Mouse (Mus musculus) brain, embryonic 14.5 days (tissue): ENCODE measurements around the gene Sept9. TPM values are rescaled to one million over a fixed set of nuclear protein-coding genes. Genes with fewer than 3 reads are reported as not detected.

Source experiments
- DNase-seq: peaks from one replicate; pipeline ENCODE4 v3.0.0-alpha.2; 2011; ENCODE audit warnings: low read depth
- CTCF ChIP-seq: fragments of 200-500 bp; IDR thresholded peaks from 2 replicates; pipeline ENCODE4 v1.5.1; 2012; ENCODE audit warnings: inconsistent platforms, mild to moderate bottlenecking, moderate library complexity, borderline replicate concordance; ENCODE audit not compliant: insufficient read depth, insufficient read length; ENCODE audit errors: extremely low read depth
- POLR2A ChIP-seq: fragments of 200-500 bp; IDR thresholded peaks from 2 replicates; pipeline ENCODE4 v1.6.1; 2012; ENCODE audit warnings: mild to moderate bottlenecking, inconsistent platforms, borderline replicate concordance; ENCODE audit not compliant: poor library complexity, insufficient read depth, insufficient read length, severe bottlenecking; ENCODE audit errors: extremely low read depth
- polyA plus RNA-seq: library from polyadenylated mRNA; depleted of rRNA; stranded (reverse); fragments of >200 nt; gene quantifications from 2 replicates; pipeline ENCODE4 v1.2.3, GENCODE M21; 2012; rRNA removed

Gene Sept9
- 39.3 and 64.3 TPM in 2 replicates for polyA plus RNA-seq

DNA sequence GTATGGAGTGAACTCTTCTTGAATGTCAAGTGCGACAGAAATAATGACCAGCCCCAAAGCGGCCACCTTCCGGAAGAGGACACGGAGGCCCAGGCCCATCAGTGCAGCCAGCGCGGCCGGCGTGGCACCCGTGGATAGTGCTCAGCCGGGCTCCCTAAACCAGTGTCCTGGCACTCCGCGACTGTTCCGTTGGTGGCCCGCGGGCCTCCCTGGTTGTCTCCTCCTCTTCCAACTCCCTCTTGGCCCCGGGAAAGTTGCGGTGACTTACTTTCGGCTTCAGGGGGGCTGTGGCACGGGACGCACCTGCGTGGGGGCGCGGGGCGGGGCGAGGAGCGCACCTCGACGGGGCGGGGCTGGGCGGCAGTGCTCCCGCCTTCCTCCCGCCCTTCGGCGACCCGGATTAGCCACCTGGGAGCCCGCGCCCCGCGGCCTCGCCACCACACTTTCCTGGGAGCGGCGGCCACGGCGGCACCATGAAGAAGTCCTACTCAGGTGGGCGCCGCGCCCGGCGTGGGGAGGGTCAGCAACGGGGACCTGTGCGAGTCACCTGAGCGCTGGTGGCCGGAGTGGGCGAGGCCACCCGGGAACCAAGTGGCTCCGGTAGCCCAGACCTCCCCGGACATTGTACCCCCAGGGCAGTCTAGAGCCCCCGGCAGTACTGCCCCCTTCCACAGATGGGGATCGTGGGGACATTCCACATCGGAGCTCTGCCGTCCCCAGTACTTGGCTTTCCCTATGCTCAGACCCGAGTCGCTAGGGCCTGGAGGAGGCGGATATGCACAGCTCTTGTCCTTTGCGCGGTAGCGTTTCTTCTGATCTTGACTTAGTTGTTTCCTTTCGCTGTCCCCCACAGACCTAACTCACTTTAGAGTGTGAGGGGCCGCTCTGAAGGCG, at the start of gene Sept9:
Gene Sept9, plus strand, starts transcription at position 380 of the 894 bp plus-strand sequence.
- DNase-seq: no peak
- TF ChIP-seq CTCF (no peak), POLR2A (no peak)

DNA sequence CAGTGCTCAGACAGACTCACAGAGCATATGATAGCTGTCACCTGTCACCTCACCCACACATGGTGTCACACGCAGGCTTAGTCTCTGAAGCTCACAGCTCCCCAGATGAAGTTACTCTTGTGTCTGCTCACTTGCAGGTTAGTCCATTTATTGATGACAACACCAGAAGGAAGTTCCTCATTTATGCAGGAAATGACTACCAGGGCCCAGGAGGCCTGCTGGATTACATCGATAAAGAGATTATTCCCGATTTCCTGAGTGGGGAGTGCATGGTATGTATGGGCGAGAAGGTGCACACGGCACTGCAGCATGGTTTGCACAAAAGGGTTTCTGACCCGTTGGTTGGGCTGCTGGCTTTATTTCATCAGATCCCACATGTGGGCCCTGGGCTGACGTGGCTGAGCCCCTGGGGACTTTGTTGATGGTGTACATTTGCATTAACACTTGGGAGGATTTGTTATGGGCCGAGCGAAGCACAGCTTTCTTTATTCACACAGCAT, 48.9 kb upstream of the Sept9 start:
- no peak for DNase-seq
- no peak for TF ChIP-seq POLR2A
- no peak for TF ChIP-seq CTCF

DNA sequence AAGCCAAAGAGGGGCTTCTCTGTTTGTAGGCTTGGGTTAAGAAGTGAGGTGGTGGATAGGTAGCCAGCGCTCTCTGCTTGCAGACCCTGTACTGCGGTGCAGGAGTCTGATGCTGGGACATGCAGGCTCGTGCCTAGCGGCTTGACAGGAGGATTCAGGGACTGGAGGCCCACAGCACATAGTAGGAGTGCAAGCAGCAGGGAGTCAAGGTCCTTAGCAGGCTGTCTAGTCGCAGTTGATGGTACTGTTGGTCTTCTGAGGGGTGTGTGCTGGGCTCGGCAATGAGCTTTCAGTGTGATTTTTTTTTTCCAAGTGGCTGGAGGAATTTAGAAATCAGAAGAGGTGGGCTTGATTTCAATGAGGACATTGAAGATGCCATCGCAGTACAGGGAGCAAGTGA, 48.0 kb upstream of the Sept9 start:
- DNase-seq: no peak
- no peak for TF ChIP-seq POLR2A
- no peak for TF ChIP-seq CTCF

DNA sequence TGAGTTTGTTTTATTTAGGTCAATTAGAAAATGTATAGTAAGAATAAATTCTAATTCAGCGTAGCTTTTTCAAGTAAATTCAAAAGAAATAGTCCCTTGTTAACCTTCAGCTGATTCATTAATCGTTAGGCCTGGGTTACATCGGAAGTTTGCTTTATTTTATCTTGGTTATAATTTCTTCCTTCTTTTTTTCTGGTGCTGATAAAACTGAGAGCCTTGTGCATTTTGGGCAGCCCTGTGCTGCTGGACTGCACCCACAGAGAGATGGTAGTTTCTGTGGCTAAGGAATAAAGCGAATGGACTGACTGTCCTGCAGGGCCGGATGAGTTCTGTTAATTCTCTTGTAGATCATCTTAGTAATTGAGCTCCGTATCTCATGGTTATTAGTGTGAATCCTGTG, 46.9 kb upstream of the Sept9 start:
- DNase-seq: no peak
- TF ChIP-seq POLR2A: no peak
- TF ChIP-seq CTCF: no peak

DNA sequence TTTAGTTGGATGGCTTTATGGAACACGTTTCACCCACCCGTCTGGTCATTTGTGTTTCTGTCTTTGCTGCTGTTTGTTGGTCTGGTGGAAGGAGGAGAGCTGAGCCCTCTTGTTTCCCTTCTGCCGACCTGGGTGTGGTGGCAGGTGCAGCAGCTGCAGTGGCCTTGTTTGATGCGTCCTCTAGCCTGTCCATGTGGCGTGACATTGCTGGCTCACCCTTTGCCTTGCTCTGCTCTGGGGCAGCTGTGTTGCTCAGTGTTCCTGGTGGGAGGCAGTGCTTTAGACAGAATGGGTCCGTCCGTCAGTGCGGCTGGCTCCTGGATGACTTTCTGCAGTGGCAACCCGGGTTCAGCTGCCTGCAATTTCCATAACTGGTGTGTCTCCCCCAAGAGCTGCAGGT, 45.9 kb upstream of the Sept9 start:
- no peak for DNase-seq
- TF ChIP-seq POLR2A (no peak), CTCF (no peak)

DNA sequence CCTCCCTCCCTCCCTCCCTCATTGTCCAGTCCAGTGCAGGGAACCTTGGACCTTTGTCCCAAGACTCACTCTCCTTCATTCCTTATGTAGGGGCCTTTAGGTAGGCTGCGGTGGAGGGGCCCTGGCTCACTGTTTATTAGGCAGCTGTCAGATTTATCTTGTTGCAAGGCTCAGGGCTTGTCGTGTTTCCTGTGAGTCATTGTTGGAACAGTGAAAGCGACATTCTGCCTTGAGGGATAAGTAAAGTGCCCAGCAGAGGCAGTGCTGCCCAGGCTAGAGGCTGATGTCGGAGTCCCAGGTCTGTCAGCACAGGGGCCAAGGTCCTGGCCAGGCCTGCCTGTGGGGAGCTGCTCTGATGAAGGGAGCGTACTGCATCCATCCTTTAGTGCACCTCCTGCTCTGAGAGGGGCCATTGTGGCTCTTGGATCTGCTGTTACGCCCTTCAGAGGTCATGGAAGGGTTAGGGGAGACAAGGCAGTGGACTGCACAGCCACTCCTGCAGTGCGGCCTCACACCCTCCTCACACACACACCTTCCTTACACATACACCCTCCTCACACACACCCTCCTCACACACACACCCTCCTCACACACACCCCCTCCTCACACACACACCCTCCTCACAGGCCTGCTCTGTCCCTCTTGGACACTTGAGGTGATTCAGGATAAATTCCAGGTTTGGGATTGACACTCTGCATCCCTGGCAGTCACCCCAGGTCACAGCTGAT, 45.2 kb upstream of the Sept9 start:
- TF ChIP-seq POLR2A (no peak), CTCF (no peak)
- DNase-seq: no peak

DNA sequence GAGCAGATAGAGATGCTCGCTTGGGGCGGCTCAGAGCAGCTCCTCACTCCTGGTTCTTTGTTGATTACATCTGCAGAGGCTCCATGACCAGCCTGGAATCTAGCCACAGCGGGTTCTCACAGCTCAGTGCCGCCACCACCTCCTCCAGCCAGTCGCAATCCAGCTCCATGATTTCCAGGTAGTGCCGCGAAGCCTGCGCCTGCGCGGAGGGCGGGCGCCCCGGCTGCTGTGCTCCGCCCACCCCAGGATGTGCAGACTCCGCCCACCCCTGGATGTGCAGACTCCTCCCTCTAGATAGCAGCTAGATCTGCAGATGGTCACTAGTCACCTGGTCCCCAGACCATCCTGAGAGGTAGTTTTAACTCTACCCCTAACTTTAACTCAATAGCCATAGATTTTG, 42.7 kb upstream of the Sept9 start:
- peak; percentile 81 for DNase-seq
- TF ChIP-seq CTCF (no peak), POLR2A (no peak)

DNA sequence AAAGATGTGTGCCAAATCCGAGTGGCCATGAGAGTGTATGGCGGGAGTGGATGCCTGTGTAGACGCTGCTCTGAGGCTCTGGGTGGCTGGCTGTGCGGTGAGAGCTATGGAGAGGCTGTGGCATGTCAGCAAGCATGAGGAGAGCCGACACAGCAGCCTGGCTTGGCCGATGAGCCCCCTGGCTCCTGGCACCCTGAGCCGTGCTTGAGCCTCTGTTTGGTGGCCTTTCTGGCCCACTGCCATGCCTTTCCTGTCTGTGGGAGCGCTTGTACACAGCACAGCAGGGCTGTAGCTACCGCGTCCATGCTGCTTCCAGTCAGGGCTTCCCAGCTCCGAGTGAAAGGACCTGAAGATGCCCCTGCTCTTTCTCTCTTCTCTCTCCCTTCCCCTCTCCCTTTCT, 41.1 kb upstream of the Sept9 start:
- DNase-seq: peak; percentile 61
- TF ChIP-seq CTCF (no peak), POLR2A (no peak)

DNA sequence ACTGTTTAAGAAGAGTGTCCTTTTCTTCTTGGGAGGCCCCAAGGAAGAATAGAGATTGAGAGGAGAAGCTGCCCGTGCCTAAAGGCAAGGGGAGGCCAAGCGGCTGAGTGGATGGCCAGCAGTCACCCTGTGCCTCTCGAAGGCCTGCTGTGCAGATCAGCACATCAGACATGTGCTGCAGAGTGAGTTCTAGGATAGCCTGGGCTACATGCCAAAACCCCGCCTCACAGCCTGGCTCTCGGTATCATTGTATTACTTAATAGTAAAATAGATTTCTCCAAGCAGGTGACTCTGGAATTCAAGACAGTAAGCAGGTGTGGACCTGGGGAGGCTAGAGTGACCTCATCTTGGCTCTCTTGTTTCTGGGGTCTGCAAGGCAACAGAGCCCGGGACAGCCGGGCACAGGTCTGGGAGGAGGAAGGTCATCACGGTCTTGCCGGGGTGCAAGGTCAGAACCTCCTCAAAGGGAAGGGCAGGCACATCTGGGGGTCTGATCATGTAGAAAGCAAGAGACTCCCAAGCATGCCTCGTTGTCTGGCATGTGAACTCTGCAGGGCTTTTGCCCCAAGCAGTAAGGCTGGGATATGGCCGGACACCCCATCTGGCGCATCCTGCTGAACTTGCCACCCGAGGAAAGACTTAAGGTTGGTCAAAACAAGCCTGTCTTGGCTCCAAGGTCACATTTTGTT, 40.1 kb upstream of the Sept9 start:
- DNase-seq: no peak
- TF ChIP-seq POLR2A: no peak

DNA sequence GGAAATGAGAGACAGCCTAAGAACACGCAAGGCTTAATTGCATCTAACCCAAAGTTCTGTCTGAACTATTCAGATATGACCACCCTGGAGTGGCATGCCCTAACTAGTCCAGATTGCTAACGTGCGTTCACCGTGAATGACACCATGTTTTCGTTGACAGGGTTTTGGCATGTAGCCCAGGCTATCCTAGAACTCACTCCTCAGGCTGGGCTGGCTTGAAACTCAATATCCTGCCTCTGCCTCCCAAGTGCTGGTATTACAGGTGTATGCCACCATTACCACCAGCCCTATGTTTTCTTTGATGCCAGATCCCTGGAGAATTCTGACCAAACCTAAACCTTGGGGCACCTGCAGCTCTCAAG, 39.5 kb upstream of the Sept9 start:
- DNase-seq: peak; percentile 53
- TF ChIP-seq CTCF: no peak
- TF ChIP-seq POLR2A: no peak

DNA sequence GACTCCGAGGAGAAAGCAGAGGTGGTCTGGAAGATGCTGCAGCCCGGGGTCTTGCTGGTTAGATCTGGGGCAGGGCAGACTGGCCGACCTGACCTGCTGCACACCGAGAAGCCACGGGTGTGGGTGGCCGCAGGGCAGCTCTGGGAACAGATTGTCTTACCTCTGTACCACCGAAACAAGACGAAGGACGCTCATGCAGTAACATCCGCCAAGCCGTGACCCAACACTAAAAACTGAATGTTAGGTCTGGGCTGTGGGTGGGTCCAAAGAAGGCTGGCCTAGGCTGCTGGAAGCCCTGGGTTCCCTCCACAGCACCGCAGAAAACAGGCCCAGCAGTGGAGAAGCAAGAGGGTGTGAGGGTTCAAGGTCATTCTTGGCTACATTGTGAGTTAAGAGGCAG, 38.7 kb upstream of the Sept9 start:
- no peak for TF ChIP-seq POLR2A
- TF ChIP-seq CTCF: no peak
- DNase-seq: no peak

DNA sequence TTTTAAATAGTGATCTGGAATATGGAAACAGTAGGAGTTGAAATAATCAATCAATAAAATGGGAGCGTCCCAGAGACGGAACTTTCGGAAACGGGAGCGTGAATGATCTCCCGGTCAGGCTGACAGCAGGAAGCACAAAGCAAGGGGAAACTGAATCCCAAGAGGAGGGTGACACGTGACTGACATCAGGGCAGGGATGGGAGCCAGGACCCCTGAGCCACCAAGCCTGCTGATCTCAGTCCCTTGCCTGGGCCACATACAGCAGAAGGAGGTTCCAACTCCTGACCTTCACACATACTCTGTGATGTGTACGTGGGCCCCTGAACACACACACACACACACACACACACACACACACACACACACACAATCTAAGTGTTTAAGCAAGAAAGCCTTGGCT, 37.9 kb upstream of the Sept9 start:
- no peak for TF ChIP-seq CTCF
- TF ChIP-seq POLR2A: no peak
- DNase-seq: no peak

DNA sequence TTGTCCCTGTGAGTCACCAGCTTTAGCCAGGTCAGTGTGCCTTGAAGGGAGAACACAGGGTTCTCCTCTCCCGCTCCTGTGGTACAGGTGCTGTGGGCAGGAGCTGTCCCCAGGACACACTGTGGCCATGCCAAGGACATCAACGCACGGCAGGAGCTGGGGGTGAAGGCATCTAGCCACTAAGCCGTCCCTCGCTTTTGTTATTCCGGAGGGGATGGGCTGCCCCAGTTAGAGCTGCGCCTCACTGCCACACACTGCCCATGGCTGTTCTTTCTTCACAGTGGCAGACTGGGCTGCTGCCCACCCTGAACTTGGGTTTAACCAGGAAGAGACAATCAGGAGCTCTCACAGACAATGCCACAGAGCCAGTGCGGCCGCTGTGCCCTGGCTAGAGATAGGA, 36.4 kb upstream of the Sept9 start:
- no peak for DNase-seq
- TF ChIP-seq POLR2A: no peak
- no peak for TF ChIP-seq CTCF
